8 mouse cellular contexts compared by ENCODE assay signal in genomic region chr8:47287201-47287621, GRCm38 (mm10).
DNase-seq lines count a peak whose midpoint lies in the region; ATAC-seq and TF ChIP-seq lines count a peak whose summit lies in the region.

No protein-coding gene starts in this region.

- ATAC-seq in lung, embryonic 15.5 days (ENCODE audit: borderline replicate concordance, extremely low read depth, low FRiP score, low TSS enrichment): no peak
- 0 out of 2 replicates have a peak, but pooled peaks have one; percentile 1 for ATAC-seq in embryonic facial prominence, embryonic 11.5 days (replicated peaks; ENCODE audit: insufficient number of reproducible peaks, low FRiP score, low TSS enrichment, low read depth)
- ATAC-seq in hindbrain, embryonic 16.5 days: peak; percentile 9
- ATAC-seq in stomach, postnatal 0 days (ENCODE audit: low FRiP score, low TSS enrichment): no peak

- H3K27ac ChIP-seq in lung, embryonic 15.5 days: no peak overlapping the region
- peak overlapping the region; percentile 72 for H3K27ac ChIP-seq in embryonic facial prominence, embryonic 11.5 days (replicated peaks; ENCODE audit: low read depth, low read length)
- peak overlapping the region; percentile 99 for H3K27ac ChIP-seq in hindbrain, embryonic 16.5 days (ENCODE audit: low read depth, low read length)
- H3K27ac ChIP-seq in stomach, postnatal 0 days (replicated peaks): 0 out of 2 replicates have a peak overlapping the region, but pooled peaks have one; percentile 4

- no peak for TF ChIP-seq EP300 in stomach, postnatal 0 days (optimal IDR thresholded peaks at IDR 0.05)

- peaks cover 24% of the 10 kb centered on the region for H3K4me1 ChIP-seq in lung, embryonic 15.5 days
- no peaks in the 10 kb centered on the region for H3K4me1 ChIP-seq in embryonic facial prominence, embryonic 11.5 days (ENCODE audit: control insufficient read depth, insufficient read depth, low read length)
- peaks cover 37% of the 10 kb centered on the region for H3K4me1 ChIP-seq in hindbrain, embryonic 16.5 days (ENCODE audit: control insufficient read depth, insufficient read depth, low read depth, low read length)
- peaks cover 2% of the 10 kb centered on the region; the same call in 1 of the 2 replicates for H3K4me1 ChIP-seq in stomach, postnatal 0 days (replicated peaks; ENCODE audit: control insufficient read depth, insufficient read depth)

- H3K36me3 ChIP-seq in lung, embryonic 15.5 days: no peaks in the 10 kb centered on the region
- no peaks in the 10 kb centered on the region for H3K36me3 ChIP-seq in embryonic facial prominence, embryonic 11.5 days (replicated peaks; ENCODE audit: control insufficient read depth, insufficient read depth, low read depth, low read length)
- H3K36me3 ChIP-seq in hindbrain, embryonic 16.5 days (ENCODE audit: control insufficient read depth, insufficient read depth, low read length): no peaks in the 10 kb centered on the region
- no peaks in the 10 kb centered on the region for H3K36me3 ChIP-seq in stomach, postnatal 0 days (ENCODE audit: control insufficient read depth, insufficient read depth, low read length)

- no peak for TF ChIP-seq CTCF in stomach, postnatal 0 days (IDR thresholded peaks at IDR 0.05; ENCODE audit: low read depth)

- WGBS in lung, embryonic 15.5 days: 5% methylated on average over 16 of the region's 16 CpGs
- WGBS in embryonic facial prominence, embryonic 11.5 days: 1% methylated on average over 16 of the region's 16 CpGs
- under 1% methylated on average over 16 of the region's 16 CpGs for WGBS in hindbrain, embryonic 16.5 days
- WGBS in stomach, postnatal 0 days: 29% methylated on average over 16 of the region's 16 CpGs

- H3K27me3 ChIP-seq in lung, embryonic 15.5 days: 0 out of 2 replicates have a peak, but pooled peaks cover 6% of the 10 kb centered on the region
- H3K27me3 ChIP-seq in embryonic facial prominence, embryonic 11.5 days (ENCODE audit: control insufficient read depth, insufficient read depth, low read length): no peaks in the 10 kb centered on the region
- H3K27me3 ChIP-seq in hindbrain, embryonic 16.5 days (replicated peaks; ENCODE audit: control insufficient read depth, insufficient read depth, low read length): no peaks in the 10 kb centered on the region
- H3K27me3 ChIP-seq in stomach, postnatal 0 days (ENCODE audit: control insufficient read depth, insufficient read depth, low read length): no peaks in the 10 kb centered on the region

- peak overlapping the region; percentile 71 for H3K4me3 ChIP-seq in lung, embryonic 15.5 days
- peak overlapping the region; percentile 84 for H3K4me3 ChIP-seq in embryonic facial prominence, embryonic 11.5 days (ENCODE audit: low read depth, low read length)
- H3K4me3 ChIP-seq in hindbrain, embryonic 16.5 days (ENCODE audit: low read length): peak overlapping the region; percentile 88
- H3K4me3 ChIP-seq in stomach, postnatal 0 days (ENCODE audit: low read depth, low read length): peak overlapping the region; percentile 81

- H3K4me2 ChIP-seq in lung, embryonic 15.5 days: peak overlapping the region; percentile 99
- H3K4me2 ChIP-seq in embryonic facial prominence, embryonic 11.5 days (ENCODE audit: low read depth, low read length): peak overlapping the region; percentile 87
- H3K4me2 ChIP-seq in hindbrain, embryonic 16.5 days (ENCODE audit: low read length): peak overlapping the region; percentile 71
- peak overlapping the region; percentile 95 for H3K4me2 ChIP-seq in stomach, postnatal 0 days (replicated peaks; ENCODE audit: low read depth)

- peak overlapping the region; percentile 74; the same call in 1 of the 2 replicates for H3K9ac ChIP-seq in lung, embryonic 15.5 days
- peak overlapping the region; percentile 95 for H3K9ac ChIP-seq in embryonic facial prominence, embryonic 11.5 days (replicated peaks; ENCODE audit: low read length)
- peak overlapping the region; percentile 99 for H3K9ac ChIP-seq in hindbrain, embryonic 16.5 days (ENCODE audit: low read depth, low read length)
- peak overlapping the region; percentile 84 for H3K9ac ChIP-seq in stomach, postnatal 0 days (ENCODE audit: low read length)

- no peak for DNase-seq in lung, postnatal 10 days
- peak; percentile 64 for DNase-seq in embryonic facial prominence, embryonic 11.5 days (ENCODE audit: low spot score)
- DNase-seq in mesoderm, embryonic 11.5 days (ENCODE audit: low read depth, low spot score): peak; percentile 37
- no peak for DNase-seq in stomach, postnatal 0 days (ENCODE audit: low spot score)
- DNase-seq in thymus, postnatal 10 days (ENCODE audit: low spot score in 2 of 2): no peak
- no peak for DNase-seq in urinary bladder, adult 2 months (ENCODE audit: low spot score)

- no peaks in the 10 kb centered on the region for H3K9me3 ChIP-seq in lung, embryonic 15.5 days
- H3K9me3 ChIP-seq in embryonic facial prominence, embryonic 11.5 days (replicated peaks; ENCODE audit: control insufficient read depth, low read length): no peaks in the 10 kb centered on the region
- H3K9me3 ChIP-seq in hindbrain, embryonic 16.5 days (ENCODE audit: control insufficient read depth, low read length): no peaks in the 10 kb centered on the region
- no peaks in the 10 kb centered on the region for H3K9me3 ChIP-seq in stomach, postnatal 0 days (ENCODE audit: control insufficient read depth, low read length)

Comparison
In these comparisons a context has a peak if more than half of its experiments do, and no peak if none do; other contexts are left out.
1. ATAC-seq: peak in embryonic facial prominence, embryonic 11.5 days (single experiment) and hindbrain, embryonic 16.5 days (single experiment); none in lung, embryonic 15.5 days (single experiment) and stomach, postnatal 0 days (single experiment).
2. DNase-seq: peak in embryonic facial prominence, embryonic 11.5 days (single experiment) and mesoderm, embryonic 11.5 days (single experiment); none in lung, postnatal 10 days (single experiment), stomach, postnatal 0 days (single experiment), thymus, postnatal 10 days (0 of 2) and urinary bladder, adult 2 months (single experiment).
3. Peak in every context shown above with its lines, with median percentiles within 50 percentile points of each other: H3K4me2 ChIP-seq, H3K4me3 ChIP-seq and H3K9ac ChIP-seq.